17 mouse cellular contexts compared by ENCODE assay signal in the genomic region with DNA sequence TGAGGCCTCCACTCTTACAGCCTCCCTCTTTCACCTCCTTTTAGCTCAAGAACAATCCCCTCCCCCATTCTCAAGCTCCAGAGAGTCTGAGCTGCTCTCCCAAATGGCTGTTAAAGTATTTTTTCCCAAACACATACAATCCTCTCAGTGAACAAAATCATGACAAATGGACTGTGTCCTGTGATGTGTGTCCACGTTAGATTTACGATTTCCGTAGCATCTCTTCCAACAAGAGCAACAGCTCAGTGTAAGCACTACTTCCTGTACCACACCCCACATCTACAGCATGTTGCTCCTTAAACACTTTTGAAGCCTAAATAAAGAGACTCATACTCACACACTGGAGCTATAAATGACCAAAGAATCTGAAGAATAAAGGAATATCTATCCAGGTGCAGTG.
"Had no signal": no experiment of that assay in that cellular context is flagged by ENCODE, and none has a peak within 500 bp of the region (broad histone marks: within the 10 kb centered on the region; RNA-seq: fewer than 3 reads in every experiment).

No protein-coding gene starts in this region.

- H3K4me2 ChIP-seq: intestine, embryonic 15.5 days; liver, embryonic 13.5 days; midbrain, embryonic 11.5 days had no signal

- H3K36me3 ChIP-seq: intestine, embryonic 15.5 days; liver, embryonic 13.5 days had no signal

- H3K9me3 ChIP-seq: intestine, embryonic 15.5 days; liver, embryonic 13.5 days had no signal

- ATAC-seq: intestine, embryonic 15.5 days had no signal

- H3K27me3 ChIP-seq: intestine, embryonic 15.5 days; liver, embryonic 13.5 days had no signal

- H3K4me1 ChIP-seq: intestine, embryonic 15.5 days; liver, embryonic 13.5 days had no signal

- H3K27ac ChIP-seq: intestine, embryonic 15.5 days; left cerebral cortex, adult 2 months; liver, embryonic 13.5 days; stomach, postnatal 0 days had no signal

- H3K4me3 ChIP-seq: intestine, embryonic 15.5 days; left cerebral cortex, adult 2 months; liver, embryonic 13.5 days had no signal

- H3K9ac ChIP-seq: intestine, embryonic 15.5 days; liver, embryonic 13.5 days had no signal

- DNase-seq: kidney, postnatal 10 days; layer of hippocampus, postnatal 36 days; liver, embryonic 13.5 days; lung, adult 2 months; lung, postnatal 14 days; lung, postnatal 4 days; midbrain, embryonic 14.5 days; right cerebral cortex, adult 18-20 months; right cerebral cortex, postnatal 14 days; right cerebral cortex, postnatal 4 days; thymus, adult 2 months; thymus, postnatal 14 days; thymus, postnatal 4 days had no signal
